Mouse (Mus musculus) embryo, embryonic 9.5 days (tissue): ENCODE results near the gene 4930432K21Rik.

Source experiments
- DNase-seq: peaks from one replicate; pipeline ENCODE4 v3.0.0-alpha.2; 2017; ENCODE audit errors: extremely low spot score

4930432K21Rik gene

GRCm38 (mm10) chr8:84192555-84192954 is 44.7 kb downstream of the 4930432K21Rik start:
- peak; percentile 78 for DNase-seq

- DNase-seq, result no peak
These were observed 45.3 kb downstream of the 4930432K21Rik start for GRCm38 (mm10) chr8:84193161-84193560.

GRCm38 (mm10) chr8:84193566-84193965 is 45.7 kb downstream of the 4930432K21Rik start:
- DNase-seq, result no peak

GRCm38 (mm10) chr8:84194224-84194743 is 46.5 kb downstream of the 4930432K21Rik start:
- no peak for DNase-seq

DNA sequence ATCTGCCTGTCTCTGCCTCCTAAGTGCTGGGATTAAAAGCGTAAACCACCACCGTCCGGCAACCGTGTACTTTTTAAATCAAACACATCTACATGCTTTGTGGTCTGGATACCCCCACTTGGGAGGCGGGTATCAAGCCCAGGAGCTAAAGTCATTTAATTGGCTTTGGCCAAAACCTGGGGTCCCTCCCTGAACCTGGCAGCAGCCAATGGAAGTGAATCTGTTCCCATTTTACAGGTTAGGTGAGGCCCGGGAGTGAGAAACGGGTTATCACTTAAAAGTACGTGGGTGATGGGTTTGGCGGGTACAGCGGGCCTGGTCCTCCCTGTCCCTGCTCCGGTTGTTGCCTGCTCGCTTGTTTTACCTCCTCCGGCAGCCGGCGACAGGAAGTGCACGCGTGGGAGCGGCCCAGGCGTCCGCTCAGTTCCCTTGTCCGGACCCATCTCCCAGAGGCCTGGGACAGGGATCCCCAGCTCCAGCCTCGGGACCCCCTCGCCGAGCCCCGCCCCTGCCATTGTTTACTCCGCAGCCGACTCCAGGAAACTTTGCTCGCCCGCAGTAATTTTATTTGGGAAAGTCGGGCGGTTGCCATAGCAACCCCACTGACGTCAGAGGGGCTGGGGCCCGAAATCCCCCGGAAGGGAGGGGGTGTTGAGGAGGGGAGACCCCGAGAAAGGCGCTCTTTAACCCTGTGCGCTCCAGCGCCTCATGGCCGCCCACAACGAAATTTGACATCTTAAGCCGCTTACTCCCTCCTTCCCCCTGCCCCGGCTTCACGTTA is 49.5 kb downstream of the 4930432K21Rik start:
- DNase-seq, result peak; percentile 97

DNA sequence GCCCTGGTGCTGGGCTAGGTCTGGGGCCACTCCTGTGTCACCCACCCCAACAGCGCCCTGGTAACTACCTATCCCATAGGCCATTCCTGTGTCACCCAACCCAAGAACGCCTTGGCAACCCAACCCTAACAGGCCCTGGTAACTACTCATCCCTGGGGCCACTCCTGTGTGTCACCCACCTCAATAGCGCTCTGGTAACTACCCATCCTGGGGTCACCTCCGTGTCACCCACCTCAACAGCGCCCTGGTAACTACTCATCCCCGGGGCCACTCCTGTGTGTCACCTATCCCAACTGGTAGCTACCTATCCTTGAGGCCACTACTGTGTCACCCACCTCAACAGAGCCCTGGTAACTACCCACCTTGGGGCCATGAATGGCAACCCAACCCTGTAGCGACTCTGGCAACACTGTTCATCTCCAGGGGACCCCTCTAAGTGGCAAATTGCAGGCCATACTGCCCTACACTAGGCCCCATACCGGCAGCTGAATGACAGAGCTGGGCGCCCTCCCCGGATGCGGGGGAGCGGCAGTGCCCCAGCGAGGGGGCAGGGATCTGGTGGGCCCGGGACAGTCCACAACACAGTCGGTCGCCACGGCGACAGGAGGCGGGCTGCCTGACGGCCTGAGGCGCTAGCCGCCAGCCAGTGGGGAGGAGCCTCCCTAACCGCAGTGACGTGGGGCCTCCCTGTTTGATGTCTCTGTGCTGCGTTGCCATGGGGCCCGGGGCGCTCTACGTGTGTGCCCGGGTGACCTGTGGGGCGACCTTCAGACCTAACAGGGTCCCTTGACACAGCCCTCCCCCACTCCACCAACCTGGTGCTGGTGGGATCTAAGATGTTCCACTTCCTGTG is 50.3 kb downstream of the 4930432K21Rik start:
- DNase-seq, result peak; percentile 91

DNA sequence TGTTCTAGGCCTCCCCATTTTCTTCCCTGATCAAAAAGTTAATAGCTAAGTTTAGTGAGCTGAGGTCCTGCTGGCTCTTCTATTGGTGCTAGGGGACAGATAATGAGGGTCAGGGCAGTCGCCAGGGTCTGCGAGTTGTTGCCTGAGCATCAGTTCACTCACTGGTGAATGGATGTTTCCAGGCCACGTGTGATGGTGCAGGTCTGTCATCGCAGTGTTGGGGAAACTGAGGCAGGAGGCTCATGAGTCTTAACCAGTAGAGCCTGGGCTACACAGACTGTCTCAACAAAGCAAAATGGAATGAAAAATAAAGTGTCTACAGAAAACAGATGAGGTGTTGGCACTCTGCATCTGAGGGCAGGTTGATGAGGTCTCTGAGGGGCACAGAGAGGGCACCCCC is 51.0 kb downstream of the 4930432K21Rik start:
- no peak for DNase-seq

DNA sequence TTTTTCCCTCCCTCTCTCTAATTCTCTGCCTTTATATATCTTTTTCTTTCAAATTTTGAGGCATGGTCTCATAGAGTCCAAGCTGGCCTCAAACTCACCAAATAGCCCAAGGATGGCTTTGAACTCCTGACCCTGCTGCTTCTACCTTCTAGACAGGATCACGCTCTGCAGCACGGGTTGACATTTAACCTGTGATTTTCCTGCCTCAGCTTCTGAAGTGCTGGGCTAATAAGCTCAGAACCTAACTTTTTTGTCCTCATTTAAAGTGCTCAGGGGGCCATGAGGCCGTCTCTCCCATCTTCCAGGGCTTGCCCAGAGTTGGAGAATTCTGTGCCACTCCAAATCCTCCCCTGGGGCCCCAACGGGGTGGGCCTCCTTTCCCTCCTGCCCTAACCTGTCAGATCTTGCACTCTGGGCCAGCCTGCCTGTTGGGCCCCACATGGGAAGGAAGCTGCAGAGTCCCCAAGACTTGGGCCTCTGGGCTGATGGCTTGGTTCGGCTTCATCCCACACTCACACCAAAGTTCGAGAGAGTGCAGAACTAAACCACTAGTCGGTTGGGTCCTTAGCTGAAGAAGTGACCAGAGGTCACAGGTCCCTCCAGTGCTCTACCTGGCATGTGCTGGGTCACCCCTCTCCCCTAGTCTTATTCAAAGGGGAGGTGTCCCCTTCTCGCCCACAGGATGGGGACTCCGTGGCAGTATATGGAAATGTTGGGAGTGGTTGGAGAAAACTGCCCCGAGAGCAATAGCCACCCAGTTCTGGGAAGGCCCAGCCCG is 51.7 kb downstream of the 4930432K21Rik start:
- DNase-seq, result no peak

- peak; percentile 27 for DNase-seq
These were observed 52.3 kb downstream of the 4930432K21Rik start for GRCm38 (mm10) chr8:84200126-84200555.

GRCm38 (mm10) chr8:84200652-84201544 is 53.1 kb downstream of the 4930432K21Rik start:
- DNase-seq, result peak; percentile 68

DNA sequence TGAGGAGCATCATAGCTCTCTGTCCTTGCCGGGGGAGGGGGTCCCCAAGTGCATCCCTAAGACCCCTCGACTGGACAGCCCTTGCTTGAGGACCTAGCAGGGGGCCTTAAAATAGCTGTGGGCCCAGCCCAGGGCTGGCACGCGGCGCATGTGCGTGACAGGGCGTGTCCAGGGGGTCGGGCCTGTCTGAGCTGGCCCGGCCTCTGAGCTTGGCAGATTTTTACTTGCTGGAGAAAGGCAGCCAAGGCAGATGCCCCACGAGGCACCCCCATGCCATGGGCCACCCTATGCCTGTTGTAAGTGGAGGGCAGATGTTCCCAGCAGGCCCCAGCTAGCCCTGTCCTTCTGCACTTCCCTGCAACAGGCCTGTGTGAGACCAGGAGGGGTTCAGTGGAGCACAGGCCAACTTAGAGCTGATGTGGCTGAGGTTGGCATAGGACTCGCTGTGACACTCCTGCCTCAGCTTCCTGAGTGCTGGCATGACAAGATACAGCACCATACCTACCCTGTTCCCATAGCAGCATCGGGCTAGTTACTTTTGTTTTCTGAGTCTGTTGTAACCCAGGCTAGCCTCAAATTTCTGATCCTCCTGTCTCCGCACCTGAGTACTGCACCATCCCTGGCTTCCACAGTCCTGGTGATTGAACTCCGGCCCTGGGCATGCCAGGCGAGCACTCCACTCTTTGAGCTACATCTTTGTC is 53.9 kb downstream of the 4930432K21Rik start:
- DNase-seq, result no peak

- no peak for DNase-seq
These were observed 54.6 kb downstream of the 4930432K21Rik start for GRCm38 (mm10) chr8:84202466-84202865.

DNA sequence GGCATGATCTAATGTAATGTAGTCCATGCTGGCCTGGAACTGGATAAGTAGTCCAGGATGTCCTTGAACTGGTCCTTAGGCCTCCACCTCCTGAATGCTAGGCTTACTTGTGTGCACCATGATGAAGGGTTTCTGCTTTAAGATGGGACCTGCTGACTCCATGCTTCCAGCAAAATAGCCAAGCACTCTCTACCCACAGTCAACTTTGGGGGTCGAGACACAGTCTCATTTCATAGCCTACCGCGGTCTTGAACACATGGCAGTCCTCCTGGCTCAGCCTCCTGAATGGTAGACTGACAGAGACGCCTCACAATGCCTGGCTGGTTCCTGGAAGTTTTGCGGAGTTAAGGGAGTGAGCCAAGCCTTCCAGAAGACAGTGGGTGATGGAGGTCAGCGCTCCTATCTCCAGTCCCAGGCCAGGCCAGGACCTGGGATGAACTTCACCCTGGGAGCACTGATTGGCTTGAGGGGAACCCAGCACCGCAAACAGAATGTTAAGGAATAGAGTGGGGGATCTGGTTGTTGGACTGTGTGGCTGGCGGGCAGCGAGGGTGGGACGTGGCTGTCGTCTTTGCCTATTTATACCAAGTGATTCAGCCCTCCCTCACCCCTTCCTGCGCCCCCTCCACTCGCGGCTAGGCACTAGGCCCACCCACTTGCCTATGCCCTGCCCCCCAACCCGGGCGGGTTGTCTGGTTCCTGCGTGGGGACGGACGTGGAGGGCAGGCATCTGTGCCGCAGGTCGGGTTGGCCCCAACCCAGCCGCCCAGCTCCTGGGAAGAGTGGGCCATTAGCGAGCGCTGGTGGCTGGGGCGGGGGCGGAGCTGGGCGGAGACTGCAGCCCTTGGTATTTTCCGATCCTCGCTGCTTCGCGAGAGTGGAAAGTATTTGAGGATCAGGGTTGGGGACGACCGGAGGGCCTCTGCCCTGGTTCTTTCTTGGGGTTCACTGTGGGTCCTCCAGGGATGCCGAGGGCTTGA is 55.4 kb downstream of the 4930432K21Rik start:
- DNase-seq, result peak; percentile 74

DNA sequence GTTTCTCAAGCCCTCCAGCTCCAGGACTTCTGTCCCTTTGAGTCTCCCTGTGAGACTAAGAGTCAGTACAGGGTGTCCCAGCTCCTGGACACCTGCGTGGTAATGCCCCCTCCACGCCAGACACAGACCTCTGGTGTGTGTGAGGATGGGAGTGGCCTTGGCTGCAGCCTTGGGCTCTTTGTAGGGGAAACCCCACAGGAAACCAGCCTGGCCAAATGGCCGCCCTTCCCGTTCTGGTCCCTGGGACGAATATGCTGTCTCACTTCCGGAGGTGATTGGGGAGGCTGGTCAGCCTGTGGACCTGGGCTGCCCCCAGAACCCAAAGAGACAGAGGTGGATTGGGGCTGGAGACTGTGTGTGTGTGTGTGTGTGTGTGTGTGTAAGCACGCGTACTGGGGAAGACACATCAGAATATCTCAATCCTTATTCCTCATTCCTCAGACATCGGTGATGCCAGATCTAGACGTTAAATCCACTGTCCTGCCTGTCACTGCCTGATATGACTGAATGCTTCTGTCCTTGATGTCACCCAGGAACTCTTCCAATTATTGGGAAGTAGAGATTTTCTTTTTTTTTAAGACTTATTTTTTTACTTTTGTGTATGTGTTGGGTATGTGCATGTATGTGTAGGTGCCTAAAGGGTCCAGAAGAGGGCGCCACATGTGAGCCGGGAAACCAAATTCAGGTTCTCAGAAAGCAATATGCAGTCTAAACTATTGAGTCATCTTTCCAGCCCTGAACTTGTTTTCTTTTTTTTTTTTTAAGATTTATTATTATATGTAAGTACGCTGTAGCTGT is 56.3 kb downstream of the 4930432K21Rik start:
- DNase-seq, result peak; percentile 44

DNA sequence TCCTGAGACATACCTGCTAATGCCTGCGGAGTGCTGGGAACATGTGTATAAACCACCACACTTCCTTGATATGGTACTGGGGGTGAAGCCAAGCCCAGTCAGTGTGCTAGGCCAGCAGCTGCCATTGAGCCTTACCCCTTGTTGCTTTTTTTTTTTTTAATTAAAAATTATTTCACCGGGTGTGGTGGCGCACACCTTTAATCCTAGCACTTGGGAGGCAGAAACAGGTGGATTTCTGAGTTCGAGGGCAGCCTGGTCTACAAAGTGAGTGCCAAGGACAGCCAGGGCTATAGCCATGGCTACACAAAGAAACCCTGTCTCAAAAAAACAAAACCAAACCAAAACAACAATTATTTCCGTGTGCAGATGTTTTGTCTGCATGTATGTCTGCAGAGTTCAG is 57.2 kb downstream of the 4930432K21Rik start:
- DNase-seq, result no peak

- no peak for DNase-seq
These were observed 58.8 kb downstream of the 4930432K21Rik start for GRCm38 (mm10) chr8:84206666-84207065.

- DNase-seq, result no peak
These were observed 60.0 kb downstream of the 4930432K21Rik start for GRCm38 (mm10) chr8:84207811-84208210.
